Mouse (Mus musculus) ZHBTc4 (cell line): ENCODE data around the gene Krt75.
"Not testable (repeated sequence)": the region's sequence is repeated elsewhere in the genome, so short reads cannot be mapped to it uniquely, and the experiment has no call there.

ENCODE experiments used
- DNase-seq: peaks from one replicate; pipeline ENCODE4 v3.0.0-alpha.2; 2011; ENCODE audit warnings: low read depth, low spot score

Krt75 gene

GRCm38 (mm10) chr15:101517161-101517560 is 56.5 kb downstream of the Krt75 start, which contains the start of gene Gm49425:
Gm49425 (minus strand) TSS chr15:101517261.
- not testable (repeated sequence) for DNase-seq
